Mouse (Mus musculus) testis, adult 2 months (tissue): ENCODE results near the gene Pcsk7. TPM values are rescaled to one million over a fixed set of nuclear protein-coding genes. Genes with fewer than 3 reads are reported as not detected.

Source experiments
- H3K27ac ChIP-seq: fragments of 200-500 bp; 2 replicates; pipeline ENCODE4 v1.5.1; 2012; ENCODE audit warnings: low read depth, low read length; ENCODE audit not compliant: control insufficient read depth, insufficient read depth
- H3K27me3 ChIP-seq: fragments of 200-500 bp; 2 replicates; pipeline ENCODE4 v1.6.1; 2012; ENCODE audit warnings: mild to moderate bottlenecking, low read length, moderate library complexity; ENCODE audit not compliant: control insufficient read depth, insufficient read depth
- H3K36me3 ChIP-seq: fragments of 200-500 bp; 2 replicates; pipeline ENCODE4 v1.6.1; 2012; ENCODE audit warnings: mild to moderate bottlenecking, low read length; ENCODE audit not compliant: control insufficient read depth, insufficient read depth
- H3K4me1 ChIP-seq: fragments of 200-500 bp; 2 replicates; pipeline ENCODE4 v1.6.1; 2012; ENCODE audit warnings: low read length; ENCODE audit not compliant: control insufficient read depth, insufficient read depth
- H3K4me3 ChIP-seq: fragments of 200-500 bp; 2 replicates; pipeline ENCODE4 v1.5.1; 2012; ENCODE audit warnings: low read depth, mild to moderate bottlenecking, low read length, moderate library complexity, mixed read lengths; ENCODE audit not compliant: control insufficient read depth
- CTCF ChIP-seq: fragments of 200-500 bp; IDR thresholded peaks from 2 replicates; pipeline ENCODE4 v1.5.1; 2012; ENCODE audit warnings: low read depth, mild to moderate bottlenecking, inconsistent platforms, low read length, moderate library complexity; ENCODE audit not compliant: control insufficient read depth, insufficient read depth, insufficient replicate concordance
- POLR2A ChIP-seq: fragments of 200-500 bp; IDR thresholded peaks from 2 replicates; pipeline ENCODE4 v1.6.1; 2012; ENCODE audit warnings: low read depth, mild to moderate bottlenecking, inconsistent platforms, low read length, moderate library complexity; ENCODE audit not compliant: control insufficient read depth
- polyA plus RNA-seq: library from polyadenylated mRNA; depleted of rRNA; stranded (reverse); fragments of >200 nt; gene quantifications from 2 replicates; pipeline ENCODE4 v1.2.3, GENCODE M21; 2012

Pcsk7 gene
- polyA plus RNA-seq, 1 experiment, result 39.0 TPM

GRCm38 (mm10) chr9:45941329-45941888 is 35.1 kb downstream of the Pcsk7 start:
- H3K27ac ChIP-seq, result no peak overlapping the region
- no peak overlapping the region for H3K4me3 ChIP-seq
- TF ChIP-seq CTCF (no peak), POLR2A (no peak)
- no peaks in the 10 kb centered on the region for H3K27me3 ChIP-seq
- H3K36me3 ChIP-seq, result peaks cover 2% of the 10 kb centered on the region
- H3K4me1 ChIP-seq, result no peaks in the 10 kb centered on the region; the same call in 1 of the 2 replicates

GRCm38 (mm10) chr9:45942464-45942863 is 36.2 kb downstream of the Pcsk7 start:
- Histone ChIP-seq H3K36me3 (peaks cover 2% of the 10 kb centered on the region), H3K27me3 (no peaks in the 10 kb centered on the region), H3K4me1 (no peaks in the 10 kb centered on the region; the same call in 1 of the 2 replicates), H3K4me3 (no peak overlapping the region), H3K27ac (no peak overlapping the region)
- TF ChIP-seq POLR2A (no peak), CTCF (no peak)

DNA sequence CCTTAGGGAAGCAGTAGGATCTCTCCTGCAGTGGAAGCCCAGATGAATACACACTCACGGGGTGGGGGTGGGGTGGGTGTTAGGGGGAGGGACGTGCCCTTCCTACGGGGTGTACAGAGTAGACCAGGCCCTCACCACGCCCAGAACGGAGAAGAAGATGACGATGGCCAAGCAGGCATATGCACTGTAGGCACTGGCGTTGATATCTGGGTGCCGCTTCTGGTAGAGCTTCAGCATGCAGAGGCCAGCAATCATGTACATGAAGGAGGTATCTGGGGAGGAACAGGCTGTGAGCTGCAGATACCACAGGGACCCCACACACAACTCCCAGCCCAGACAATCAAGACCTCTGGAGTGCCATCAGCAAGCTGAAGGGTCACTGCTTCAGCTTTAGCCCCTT is 36.6 kb downstream of the Pcsk7 start:
- H3K4me1 ChIP-seq, result no peaks in the 10 kb centered on the region; the same call in 1 of the 2 replicates
- no peaks in the 10 kb centered on the region for H3K27me3 ChIP-seq
- no peak overlapping the region for H3K27ac ChIP-seq
- TF ChIP-seq CTCF, result no peak
- no peak for TF ChIP-seq POLR2A
- peaks cover 2% of the 10 kb centered on the region for H3K36me3 ChIP-seq
- H3K4me3 ChIP-seq, result no peak overlapping the region

DNA sequence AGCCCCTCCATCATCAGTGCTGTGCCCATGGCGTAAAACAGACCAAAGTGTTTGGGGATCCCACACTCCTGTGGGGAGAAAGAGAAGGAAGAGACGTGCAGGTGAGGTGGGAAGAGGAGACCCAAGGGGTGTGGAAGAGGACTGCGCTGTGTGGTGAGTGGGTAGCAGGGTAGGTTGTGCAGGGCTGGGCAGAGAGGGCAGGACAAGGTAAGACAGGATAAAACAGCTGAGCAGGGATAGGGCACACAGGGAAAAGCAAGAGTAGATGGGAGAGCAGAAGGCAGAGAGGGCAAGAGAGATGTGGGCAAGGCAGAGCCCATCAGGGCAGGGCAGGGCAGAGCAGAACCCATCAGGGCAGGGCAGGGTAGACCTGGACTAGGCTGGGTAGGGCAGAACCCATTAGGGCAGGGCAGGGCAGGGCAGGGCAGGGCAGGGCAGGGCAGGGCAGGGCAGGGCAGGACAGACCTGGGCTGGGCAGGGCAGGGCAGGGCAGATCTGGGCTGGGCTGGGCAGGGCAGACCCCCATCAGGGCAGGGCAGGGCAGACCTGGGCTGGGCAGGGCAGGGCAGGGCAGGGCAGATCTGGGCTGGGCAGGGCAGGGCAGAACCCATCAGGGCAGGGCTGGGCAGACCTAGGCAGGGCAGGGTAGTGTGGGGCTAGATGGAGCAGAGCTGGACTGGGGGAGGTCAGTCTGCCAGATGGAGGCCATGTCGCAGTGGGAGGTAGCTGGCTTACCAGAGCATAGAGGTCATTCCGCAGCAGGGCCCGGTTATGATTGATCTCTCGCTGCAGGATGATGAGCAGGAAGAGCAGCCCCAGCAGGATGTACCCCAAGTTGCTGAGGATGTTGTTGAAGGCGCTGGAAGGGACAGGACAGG is 37.6 kb downstream of the Pcsk7 start:
- H3K36me3 ChIP-seq, result peaks cover 2% of the 10 kb centered on the region

GRCm38 (mm10) chr9:45944506-45945400 is 38.5 kb downstream of the Pcsk7 start:
- no peak overlapping the region for H3K4me3 ChIP-seq
- H3K36me3 ChIP-seq, result peaks cover 2% of the 10 kb centered on the region

More for the DNA sequence above, 37.6 kb downstream of the Pcsk7 start:
- no peaks in the 10 kb centered on the region; the same call in 1 of the 2 replicates for H3K4me1 ChIP-seq
- H3K4me3 ChIP-seq, result no peak overlapping the region
- H3K27ac ChIP-seq, result no peak overlapping the region
- TF ChIP-seq POLR2A (no peak), CTCF (no peak)
- H3K27me3 ChIP-seq, result no peaks in the 10 kb centered on the region

GRCm38 (mm10) chr9:45945721-45946120 is 39.4 kb downstream of the Pcsk7 start:
- Histone ChIP-seq H3K27me3 (no peaks in the 10 kb centered on the region), H3K4me3 (no peak overlapping the region), H3K4me1 (no peaks in the 10 kb centered on the region; the same call in 1 of the 2 replicates), H3K36me3 (peaks cover 2% of the 10 kb centered on the region), H3K27ac (no peak overlapping the region)
- TF ChIP-seq CTCF (no peak), POLR2A (no peak)

More at GRCm38 (mm10) chr9:45944506-45945400, 38.5 kb downstream of the Pcsk7 start:
- Histone ChIP-seq H3K4me1 (no peaks in the 10 kb centered on the region; the same call in 1 of the 2 replicates), H3K27ac (no peak overlapping the region), H3K27me3 (no peaks in the 10 kb centered on the region)
- TF ChIP-seq CTCF, result no peak
- TF ChIP-seq POLR2A, result no peak

DNA sequence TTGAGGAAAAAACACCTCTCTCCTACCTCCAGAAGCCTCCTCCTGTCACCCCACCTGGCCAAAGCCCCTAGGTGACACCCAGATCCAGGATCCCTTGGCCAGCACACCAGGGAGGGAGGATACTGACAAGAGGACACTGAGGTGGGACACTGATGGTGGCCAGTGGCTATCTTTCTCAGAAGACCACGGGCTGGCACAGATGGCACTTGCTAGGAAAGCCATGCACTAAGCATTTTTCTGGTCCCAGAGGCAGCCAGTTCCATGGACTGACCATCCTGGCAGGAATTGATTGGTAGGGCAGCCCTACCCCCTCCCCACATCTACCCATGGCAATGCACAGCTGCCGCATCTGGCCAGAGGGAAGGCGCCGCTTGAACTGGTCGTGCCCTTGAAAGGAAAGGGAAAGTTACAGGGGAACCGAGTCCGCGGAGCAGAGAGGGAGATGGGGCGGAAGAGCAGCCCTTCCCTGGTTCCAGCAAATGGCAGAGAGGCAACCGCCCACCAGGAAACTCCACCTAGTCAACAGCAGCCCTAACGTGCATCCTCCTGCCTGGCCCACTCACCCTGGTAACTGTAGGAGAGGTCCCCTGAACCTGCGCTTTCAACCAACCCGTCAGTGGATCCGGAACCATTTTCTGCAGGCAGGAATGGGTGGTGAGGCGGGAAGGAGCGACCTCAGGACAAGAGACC is 40.0 kb downstream of the Pcsk7 start:
- Histone ChIP-seq H3K27ac (no peak overlapping the region), H3K36me3 (no peaks in the 10 kb centered on the region; the same call in 1 of the 2 replicates), H3K4me1 (no peaks in the 10 kb centered on the region; the same call in 1 of the 2 replicates), H3K4me3 (no peak overlapping the region), H3K27me3 (no peaks in the 10 kb centered on the region)
- TF ChIP-seq CTCF, result no peak
- TF ChIP-seq POLR2A, result no peak
